Mouse (Mus musculus): Measurements from ENCODE around the gene Gm10717. TPM values are rescaled to one million over a fixed set of nuclear protein-coding genes. Genes with fewer than 3 reads are reported as not detected.
A peak's percentile ranks its signal among the peaks of the same experiment; 100 is the strongest.
"Not testable (repeated sequence)": the region's sequence is repeated elsewhere in the genome, so short reads cannot be mapped to it uniquely, and the experiment has no call there.

The Gm10717 gene
- polyA plus RNA-seq, 1 experiment from 2014 or later: not detected

GRCm38 (mm10) chr9:3015896-3016295, 9.3 kb upstream of the Gm10717 start:
- H3K9me3 ChIP-seq; H3K27me3 ChIP-seq (ENCODE audit: poor library complexity, severe bottlenecking); H3K27ac ChIP-seq; H3K36me3 ChIP-seq (replicated peaks); DNase-seq (ENCODE audit: extremely low spot score, low spot score); H3K4me1 ChIP-seq; H3K4me3 ChIP-seq: not testable (repeated sequence)
- WGBS: 71% methylated on average over 6 of the region's 6 CpGs

- not testable (repeated sequence) for DNase-seq (ENCODE audit: extremely low spot score, low spot score); H3K36me3 ChIP-seq (replicated peaks); H3K27me3 ChIP-seq (ENCODE audit: poor library complexity, severe bottlenecking); H3K4me3 ChIP-seq; H3K9me3 ChIP-seq; H3K4me1 ChIP-seq; H3K27ac ChIP-seq
- WGBS: 71% methylated on average over 2 of the region's 9 CpGs
These were observed 8.1 kb upstream of the Gm10717 start, which contains the start of gene Gm10719 for GRCm38 (mm10) chr9:3017108-3017507. Gene Gm10719 (plus strand): TSS chr9:3017408.

GRCm38 (mm10) chr9:3018944-3019343, 6.3 kb upstream of the Gm10717 start:
- 61% methylated on average over 9 of the region's 9 CpGs for WGBS
- H3K27me3 ChIP-seq (ENCODE audit: poor library complexity, severe bottlenecking); H3K27ac ChIP-seq; H3K36me3 ChIP-seq (replicated peaks); H3K9me3 ChIP-seq; H3K4me1 ChIP-seq; DNase-seq (ENCODE audit: extremely low spot score, low spot score); H3K4me3 ChIP-seq: not testable (repeated sequence)

- not testable (repeated sequence) for H3K4me1 ChIP-seq; DNase-seq (ENCODE audit: extremely low spot score, low spot score); H3K27ac ChIP-seq; H3K4me3 ChIP-seq; H3K27me3 ChIP-seq (ENCODE audit: poor library complexity, severe bottlenecking); H3K36me3 ChIP-seq (replicated peaks); H3K9me3 ChIP-seq
- 77% methylated on average over 17 of the region's 19 CpGs for WGBS
These were observed 5.1 kb upstream of the Gm10717 start for GRCm38 (mm10) chr9:3019835-3020727.

- H3K27ac ChIP-seq; H3K4me3 ChIP-seq; H3K4me1 ChIP-seq; H3K36me3 ChIP-seq (replicated peaks); H3K9me3 ChIP-seq; H3K27me3 ChIP-seq (ENCODE audit: poor library complexity, severe bottlenecking): not testable (repeated sequence)
- DNase-seq (ENCODE audit: extremely low spot score, low spot score): peak; percentile 27
- WGBS: 73% methylated on average over 11 of the region's 13 CpGs
These were observed 2.8 kb upstream of the Gm10717 start for GRCm38 (mm10) chr9:3022316-3023008.

GRCm38 (mm10) chr9:3023312-3023984, 1.8 kb upstream of the Gm10717 start, which contains the start of gene Gm10718:
Gene Gm10718 (plus strand): TSS chr9:3023547.
- H3K4me1 ChIP-seq; H3K27me3 ChIP-seq (ENCODE audit: poor library complexity, severe bottlenecking); H3K9me3 ChIP-seq; DNase-seq (ENCODE audit: extremely low spot score, low spot score); H3K36me3 ChIP-seq (replicated peaks); H3K4me3 ChIP-seq; H3K27ac ChIP-seq: not testable (repeated sequence)
- 72% methylated on average over 12 of the region's 13 CpGs for WGBS

- H3K4me3 ChIP-seq; H3K36me3 ChIP-seq (replicated peaks); H3K9me3 ChIP-seq; DNase-seq (ENCODE audit: extremely low spot score, low spot score); H3K27me3 ChIP-seq (ENCODE audit: poor library complexity, severe bottlenecking); H3K4me1 ChIP-seq; H3K27ac ChIP-seq: not testable (repeated sequence)
- 77% methylated on average over 16 of the region's 16 CpGs for whole genome bisulfite sequencing
These were observed 1.1 kb upstream of the Gm10717 start for GRCm38 (mm10) chr9:3023985-3024648.

GRCm38 (mm10) chr9:3025653-3026052, 436 bp downstream of the Gm10717 start:
- 74% methylated on average over 5 of the region's 6 CpGs for WGBS
- not testable (repeated sequence) for DNase-seq (ENCODE audit: extremely low spot score, low spot score); H3K4me3 ChIP-seq; H3K9me3 ChIP-seq; H3K27me3 ChIP-seq (ENCODE audit: poor library complexity, severe bottlenecking); H3K27ac ChIP-seq; H3K36me3 ChIP-seq (replicated peaks); H3K4me1 ChIP-seq

- not testable (repeated sequence) for H3K36me3 ChIP-seq (replicated peaks); H3K4me1 ChIP-seq; H3K27me3 ChIP-seq (ENCODE audit: poor library complexity, severe bottlenecking); DNase-seq (ENCODE audit: extremely low spot score, low spot score); H3K27ac ChIP-seq; H3K4me3 ChIP-seq; H3K9me3 ChIP-seq
- WGBS: 75% methylated on average over 5 of the region's 5 CpGs
These were observed 919 bp downstream of the Gm10717 start for GRCm38 (mm10) chr9:3026136-3026535.

- not testable (repeated sequence) for H3K4me1 ChIP-seq; H3K4me3 ChIP-seq; H3K27ac ChIP-seq; H3K27me3 ChIP-seq (ENCODE audit: poor library complexity, severe bottlenecking); H3K36me3 ChIP-seq (replicated peaks); H3K9me3 ChIP-seq; DNase-seq (ENCODE audit: extremely low spot score, low spot score)
- 67% methylated on average over 9 of the region's 9 CpGs for WGBS
These were observed 1.5 kb downstream of the Gm10717 start for GRCm38 (mm10) chr9:3026741-3027140.

GRCm38 (mm10) chr9:3027200-3027599, 2.0 kb downstream of the Gm10717 start:
- H3K27ac ChIP-seq; H3K4me1 ChIP-seq; H3K36me3 ChIP-seq (replicated peaks); H3K27me3 ChIP-seq (ENCODE audit: poor library complexity, severe bottlenecking); H3K9me3 ChIP-seq; H3K4me3 ChIP-seq: not testable (repeated sequence)
- WGBS: 71% methylated on average over 9 of the region's 9 CpGs
- peak; percentile 82 for DNase-seq (ENCODE audit: extremely low spot score, low spot score)

GRCm38 (mm10) chr9:3029276-3030000, 4.2 kb downstream of the Gm10717 start:
- H3K27ac ChIP-seq; H3K27me3 ChIP-seq (ENCODE audit: poor library complexity, severe bottlenecking); H3K4me1 ChIP-seq; H3K9me3 ChIP-seq; H3K4me3 ChIP-seq; H3K36me3 ChIP-seq (replicated peaks); DNase-seq (ENCODE audit: extremely low spot score, low spot score): not testable (repeated sequence)
- WGBS: 63% methylated on average over 14 of the region's 16 CpGs
